Mouse (Mus musculus) kidney, adult 9 months (tissue): ENCODE measurements at regions not wholly inside any gene's neighbourhood (a gene's known extent, or its start where the extent isn't known, plus 50 kb on each side); places are given as distances from the start of the nearest gene placed in this dataset.
A peak's percentile ranks its signal among the peaks of the same experiment; 100 is the strongest.

ENCODE experiments used
- DNase-seq: peaks from one replicate; pipeline ENCODE4 v3.0.0; 2022

DNA sequence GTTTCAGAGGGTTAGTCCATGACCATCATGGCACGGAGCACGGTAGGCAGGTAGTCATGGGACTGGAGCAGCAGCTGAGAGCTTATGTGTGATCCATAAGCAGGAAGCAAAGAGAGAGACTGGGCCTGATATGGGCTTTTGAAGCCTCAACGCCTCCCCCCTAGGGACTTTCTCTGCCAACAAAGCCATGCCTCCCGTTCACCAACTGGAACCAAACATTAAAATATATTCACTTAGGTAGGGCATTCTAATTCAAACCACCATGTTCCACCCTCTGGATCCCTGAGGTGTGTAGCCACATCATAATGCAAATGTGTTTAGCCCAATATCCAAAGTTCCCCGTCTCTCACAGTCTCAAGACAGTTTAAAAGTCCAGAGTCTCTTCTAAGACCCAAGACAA lies 85.3 kb upstream of the Ltbp1 start:
- peak; percentile 10 for DNase-seq

DNA sequence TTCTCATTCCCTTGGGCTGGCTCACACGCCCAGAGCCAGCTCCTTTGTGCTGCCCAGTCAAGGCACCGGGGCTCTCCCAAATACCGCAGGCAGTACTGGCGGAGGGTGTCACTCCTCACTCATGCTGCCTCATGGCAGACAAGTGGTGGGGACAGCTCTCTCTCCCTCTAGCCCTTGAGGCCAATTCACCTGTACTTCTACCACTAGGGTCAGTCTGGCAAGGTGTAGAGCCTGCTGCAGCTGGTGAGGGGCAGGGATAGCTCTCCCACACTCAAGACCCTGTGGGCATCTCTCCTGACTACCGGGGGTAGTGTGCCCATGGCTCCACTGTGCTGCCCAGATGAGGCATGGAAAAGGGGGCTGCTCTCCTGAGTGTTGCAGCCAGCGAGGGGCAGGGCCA lies 84.0 kb upstream of the Ltbp1 start:
- DNase-seq: no peak

- DNase-seq: no peak
Measured at GRCm38 (mm10) chr17:74922016-74922415, 83.4 kb upstream of the Ltbp1 start.

DNA sequence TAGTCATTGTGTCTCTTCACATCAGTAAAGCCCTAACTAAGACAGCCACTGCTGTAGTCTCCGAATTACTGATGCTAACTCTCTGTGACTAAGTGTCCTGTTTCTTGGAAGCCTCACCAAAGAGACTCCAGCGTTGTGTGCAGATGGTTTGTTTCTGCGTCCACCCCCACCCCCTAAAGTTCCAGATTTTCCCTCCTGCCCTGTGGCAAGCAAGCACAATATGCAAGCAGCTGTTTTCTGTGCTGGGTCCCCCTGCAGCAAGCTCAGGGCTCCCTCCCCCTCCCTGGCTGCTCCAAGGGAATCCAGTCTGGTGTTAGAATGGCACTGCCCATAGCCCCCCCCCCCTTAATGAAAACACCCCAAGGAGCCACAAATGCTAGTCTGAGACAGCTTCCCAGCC lies 82.8 kb upstream of the Ltbp1 start:
- no peak for DNase-seq

- DNase-seq: no peak
Measured at GRCm38 (mm10) chr17:74923101-74923500, 82.3 kb upstream of the Ltbp1 start.

GRCm38 (mm10) chr17:74925131-74925530 lies 80.2 kb upstream of the Ltbp1 start:
- no peak for DNase-seq

DNA sequence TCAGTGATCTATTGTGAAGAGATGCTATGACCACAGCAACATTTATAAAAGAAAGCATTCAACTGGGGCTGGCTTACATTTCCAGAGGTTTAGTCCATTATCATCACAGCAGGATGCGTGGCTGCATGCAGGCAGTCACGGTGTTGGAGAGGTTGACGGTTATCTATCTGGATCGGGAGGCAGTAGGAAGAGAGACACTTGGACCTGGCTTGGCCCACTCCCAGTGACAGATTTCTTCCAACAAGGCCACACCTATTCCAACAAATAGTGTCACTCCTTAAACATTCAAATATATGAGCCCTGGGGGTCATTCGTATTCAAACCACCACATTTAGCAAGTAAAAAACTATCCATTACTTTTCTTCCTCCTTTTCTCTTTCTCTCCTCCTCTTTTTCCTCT lies 77.4 kb upstream of the Ltbp1 start:
- no peak for DNase-seq

DNA sequence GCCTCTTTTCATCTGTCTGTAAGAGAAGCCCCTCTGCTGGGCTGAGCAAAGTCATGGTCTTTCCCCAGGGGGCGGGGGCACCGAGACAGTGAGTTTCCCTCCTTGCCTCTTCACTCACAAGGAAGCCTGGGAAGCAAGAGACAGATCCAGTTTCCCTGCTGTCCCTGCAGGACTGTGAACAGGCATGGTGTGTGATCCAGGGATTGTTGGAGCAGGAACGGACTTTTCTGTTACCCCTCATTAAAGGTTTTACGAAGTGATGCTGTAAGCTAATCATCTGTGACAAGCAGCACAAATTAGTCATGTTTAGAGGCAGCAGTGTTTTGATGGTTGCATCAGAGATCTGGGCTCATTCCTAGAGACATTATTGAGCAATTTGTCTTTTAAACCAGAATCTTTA lies 73.8 kb upstream of the Ltbp1 start:
- no peak for DNase-seq

- no peak for DNase-seq
Measured at GRCm38 (mm10) chr17:74941393-74941792, 64.0 kb upstream of the Ltbp1 start.

DNA sequence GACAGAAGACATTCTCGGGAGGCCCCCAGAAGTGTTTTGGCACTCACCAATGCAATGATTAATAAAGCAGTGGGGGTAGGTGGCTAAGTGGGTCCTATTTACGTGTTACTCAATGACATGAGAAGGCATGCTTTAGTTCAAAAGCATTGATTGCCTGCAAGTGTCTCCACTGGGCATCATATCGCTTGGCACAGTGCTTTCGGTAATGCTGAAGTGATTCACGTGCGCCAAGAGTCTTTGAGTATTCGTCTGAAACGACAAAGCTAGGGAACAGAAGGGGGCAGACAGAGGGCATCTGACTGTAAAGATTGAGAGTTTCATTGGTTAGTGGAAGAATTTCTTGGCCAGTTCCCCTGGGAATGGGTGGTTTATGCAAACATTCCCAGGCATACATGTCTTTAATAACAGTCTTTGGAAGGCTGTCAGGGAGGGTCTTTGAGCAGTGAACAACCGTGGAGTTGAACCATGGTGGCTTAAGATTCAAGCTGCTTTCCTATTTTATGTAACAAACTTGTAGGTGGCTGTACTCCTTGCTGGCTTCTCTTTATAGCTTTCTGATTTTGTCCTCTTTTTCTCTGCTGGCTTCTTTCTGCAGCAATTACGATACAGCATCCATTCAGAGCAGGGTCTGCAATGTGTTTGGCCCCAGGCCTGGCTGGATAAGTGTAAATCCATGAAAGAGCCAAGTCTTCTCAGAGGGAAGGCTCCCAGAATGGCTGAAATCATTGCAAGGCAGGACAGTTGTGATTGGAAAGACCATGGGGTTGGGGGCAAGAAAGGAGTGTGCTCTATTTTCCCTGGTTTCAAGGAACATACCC lies 62.2 kb upstream of the Ltbp1 start:
- no peak for DNase-seq

DNA sequence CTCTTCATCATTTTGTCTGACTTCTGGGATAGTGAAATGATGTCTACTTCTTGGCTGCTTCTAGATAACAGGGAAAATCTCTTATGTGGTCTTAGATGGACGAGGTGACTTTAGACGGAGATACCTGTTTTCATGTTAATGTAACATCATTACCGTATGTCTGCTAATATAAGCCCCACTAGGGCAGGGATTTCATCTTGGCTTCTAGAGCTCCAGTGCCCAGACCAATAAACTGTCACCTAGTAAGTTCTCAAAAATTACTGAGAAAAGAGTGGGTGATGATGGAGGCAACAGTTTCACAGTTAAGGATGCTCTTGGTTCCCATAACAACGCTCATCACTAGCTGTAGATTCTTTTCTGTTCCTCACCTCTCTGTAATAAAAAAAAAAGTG lies 61.6 kb upstream of the Ltbp1 start:
- DNase-seq: no peak

DNA sequence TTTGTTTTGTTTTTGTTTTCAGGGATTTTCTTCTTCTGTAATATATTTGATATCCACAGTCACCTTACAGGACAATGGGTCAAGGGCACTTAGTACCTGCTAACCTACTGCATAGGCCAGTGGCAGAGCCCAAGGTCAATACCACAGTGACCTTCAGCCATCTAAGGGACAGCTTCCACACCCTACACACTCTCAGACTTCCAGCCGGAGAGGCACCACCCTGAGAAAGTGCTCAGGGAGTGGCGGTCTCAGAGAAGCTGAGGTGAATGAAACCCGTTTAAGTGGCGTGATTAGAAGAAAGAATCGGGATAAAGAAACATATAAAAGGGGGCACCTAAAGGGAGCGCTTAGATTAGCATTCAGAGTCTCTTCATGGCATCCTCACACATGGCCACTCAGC lies 60.2 kb upstream of the Ltbp1 start:
- no peak for DNase-seq

DNA sequence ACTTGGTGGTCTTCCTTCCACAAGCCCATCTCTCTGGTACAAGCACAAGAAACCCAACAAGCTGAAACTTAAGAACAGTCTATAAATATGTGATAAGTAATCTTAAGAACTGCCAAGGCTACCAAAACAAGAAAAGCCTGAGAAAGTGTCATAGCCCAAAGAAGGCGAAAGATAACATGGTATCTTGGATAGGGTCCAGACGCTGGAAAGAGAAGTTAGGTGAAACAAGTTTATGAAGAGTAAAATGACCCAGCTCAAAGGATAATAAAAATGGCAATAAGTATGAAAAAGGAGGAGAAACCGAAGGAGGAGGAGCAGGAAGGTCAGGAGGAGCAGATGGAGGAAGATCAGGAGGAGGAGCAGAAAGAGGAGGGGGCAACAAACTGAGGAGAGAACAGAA lies 56.9 kb upstream of the Ltbp1 start:
- no peak for DNase-seq

DNA sequence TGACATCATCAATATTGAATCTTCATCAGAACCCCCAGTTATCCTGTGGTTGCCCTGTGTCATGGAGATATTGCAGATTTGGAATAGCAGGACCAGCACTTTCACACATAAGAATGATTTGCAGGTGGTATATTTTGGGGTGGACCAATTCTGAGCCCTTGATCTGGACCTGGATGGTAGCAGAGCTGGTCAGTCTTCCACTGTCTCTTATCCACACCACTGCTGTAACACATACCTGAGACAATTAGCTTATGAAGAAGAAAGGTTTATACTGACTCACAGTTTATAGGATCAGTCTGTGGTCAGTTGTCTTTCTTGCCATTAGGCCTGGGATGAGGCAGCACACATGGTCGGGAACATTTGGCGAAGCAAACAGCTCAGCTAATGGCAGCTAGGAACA lies 55.1 kb upstream of the Ltbp1 start:
- no peak for DNase-seq

- no peak for DNase-seq
Measured at GRCm38 (mm10) chr17:74954988-74955387, 50.4 kb upstream of the Ltbp1 start.
